ENCODE assay signal across 10 mouse cellular contexts in the genomic region with DNA sequence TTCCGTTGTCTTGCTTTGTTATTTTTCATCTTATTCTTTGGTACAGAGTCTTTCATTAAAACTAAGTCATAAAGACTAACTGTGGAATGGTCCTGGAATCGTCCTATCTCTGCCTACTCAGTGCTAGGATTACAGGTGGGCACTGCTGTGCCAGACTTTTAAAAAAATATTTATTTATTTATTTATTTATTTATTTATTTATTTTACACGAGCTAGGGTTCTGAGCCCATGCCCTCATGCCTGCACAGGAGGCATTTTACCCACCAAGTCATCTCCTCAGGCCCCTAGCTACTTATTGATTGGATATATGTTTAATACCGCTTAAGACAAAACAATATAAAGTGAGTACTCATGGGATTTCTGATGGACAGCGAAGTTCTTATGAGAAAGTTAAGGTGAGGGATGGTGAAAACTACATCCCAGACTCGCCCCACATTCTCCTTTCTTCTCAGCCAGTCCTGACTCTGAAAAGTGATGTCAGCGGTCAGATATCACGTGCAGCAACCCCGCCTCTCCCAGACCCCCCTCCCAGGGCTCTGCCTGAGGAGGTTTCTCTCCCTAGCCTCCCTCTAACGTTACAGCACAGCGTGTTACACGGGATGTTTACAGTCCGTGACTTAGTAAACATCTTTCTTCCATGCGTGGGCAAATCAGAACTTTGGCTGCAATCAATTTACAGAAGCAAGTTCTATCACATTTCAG.
A peak's percentile ranks its signal among the peaks of the same experiment; 100 is the strongest.
DNase-seq lines count a peak whose midpoint lies in the region; ATAC-seq and TF ChIP-seq lines count a peak whose summit lies in the region.
"Had no signal": no experiment of that assay in that cellular context is flagged by ENCODE, and none has a peak within 500 bp of the region (broad histone marks: within the 10 kb centered on the region; RNA-seq: fewer than 3 reads in every experiment).

No protein-coding gene starts in this region.

- no peaks in the 10 kb centered on the region for H3K9me3 ChIP-seq in forebrain, embryonic 11.5 days (ENCODE audit: control insufficient read depth, low read length)
- no peaks in the 10 kb centered on the region for H3K9me3 ChIP-seq in limb, embryonic 10.5 days (replicated peaks)

- H3K27me3 ChIP-seq in forebrain, embryonic 11.5 days (ENCODE audit: control insufficient read depth, insufficient read depth, low read length): peaks cover 6% of the 10 kb centered on the region; the same call in 1 of the 2 replicates
- H3K27me3 ChIP-seq in limb, embryonic 10.5 days (ENCODE audit: low read depth, poor library complexity, severe bottlenecking): peaks cover 68% of the 10 kb centered on the region
- no peaks in the 10 kb centered on the region for H3K27me3 ChIP-seq in cerebellum, adult 2 months (ENCODE audit: control insufficient read depth, insufficient read depth, low read length)

- intact Hi-C loops in left cerebral cortex, postnatal 4 days (cut with DNase I): no loop called here
- intact Hi-C loops in left cerebral cortex, postnatal 10 days (cut with DNase I): no loop called here
- intact Hi-C loops in left cerebral cortex, postnatal 36 days (cut with DNase I): no loop called here

- H3K36me3 ChIP-seq in forebrain, embryonic 11.5 days (ENCODE audit: control insufficient read depth, insufficient read depth, low read length): no peaks in the 10 kb centered on the region
- no peaks in the 10 kb centered on the region for H3K36me3 ChIP-seq in limb, embryonic 10.5 days

- H3K27ac ChIP-seq in forebrain, embryonic 11.5 days (ENCODE audit: low read depth, low read length): no peak overlapping the region
- H3K27ac ChIP-seq in limb, embryonic 10.5 days: no peak overlapping the region
- no peak overlapping the region for H3K27ac ChIP-seq in cerebellum, adult 2 months (ENCODE audit: insufficient read depth, low read length)

- H3K4me1 ChIP-seq in forebrain, embryonic 11.5 days (replicated peaks; ENCODE audit: control insufficient read depth, insufficient read depth, low read length): no peaks in the 10 kb centered on the region
- peaks cover 25% of the 10 kb centered on the region for H3K4me1 ChIP-seq in limb, embryonic 10.5 days
- H3K4me1 ChIP-seq in cerebellum, adult 2 months (ENCODE audit: control insufficient read depth, insufficient read depth, low read length): no peaks in the 10 kb centered on the region

- H3K4me2 ChIP-seq in forebrain, embryonic 11.5 days (ENCODE audit: low read depth, low read length, severe bottlenecking): peak overlapping the region; percentile 40; the same call in 1 of the 2 replicates

- 25% methylated on average over 14 of the region's 14 CpGs for WGBS in forebrain, embryonic 11.5 days
- WGBS in limb, embryonic 10.5 days: 32% methylated on average over 14 of the region's 14 CpGs
- 41% methylated on average over 14 of the region's 14 CpGs for WGBS in cerebellum, adult 2 months

- TF ChIP-seq CTCF in cerebellum, adult 2 months (IDR thresholded peaks at IDR 0.05; ENCODE audit: borderline replicate concordance, insufficient read depth, low read depth, low read length): no peak

- peak; percentile 16 for DNase-seq in left cerebral cortex, postnatal 4 days
- no peak for DNase-seq in left cerebral cortex, postnatal 10 days (ENCODE audit: extremely low spot score in 1 of 2, low spot score in 2 of 2)
- peak; percentile 52 for DNase-seq in forebrain, embryonic 11.5 days (ENCODE audit: low spot score)
- peak; percentile 50 for DNase-seq in limb, embryonic 10.5 days (ENCODE audit: low spot score)
- peak; percentile 47 for DNase-seq in retina, postnatal 1 day
- no peak for DNase-seq in cerebellum, adult 2 months
- DNase-seq in left cerebral cortex, postnatal 36 days (ENCODE audit: low spot score in 2 of 2): no peak
- DNase-seq in ovary, adult 18-20 months (ENCODE audit: low spot score): no peak
- DNase-seq: gastrocnemius, postnatal 14 days had no signal

- H3K4me3 ChIP-seq in forebrain, embryonic 11.5 days (ENCODE audit: low read depth, low read length): peak overlapping the region; percentile 5; the same call in 1 of the 2 replicates
- peak overlapping the region; percentile 38 for H3K4me3 ChIP-seq in limb, embryonic 10.5 days
- no peak overlapping the region for H3K4me3 ChIP-seq in cerebellum, adult 2 months (replicated peaks; ENCODE audit: insufficient read depth, low read depth, low read length)

- no peak overlapping the region for H3K9ac ChIP-seq in forebrain, embryonic 11.5 days (ENCODE audit: low read length)

- peak; percentile 51; the same call in 1 of the 2 replicates for ATAC-seq in forebrain, embryonic 11.5 days (replicated peaks; ENCODE audit: low FRiP score)
- ATAC-seq: Patski had no signal

- TF ChIP-seq POLR2A in cerebellum, adult 2 months (IDR thresholded peaks at IDR 0.05; ENCODE audit: borderline replicate concordance, insufficient read depth, low read length): no peak

Comparison
In these comparisons a context has a peak if more than half of its experiments do, and no peak if none do; other contexts are left out.
1. DNase-seq: peak in left cerebral cortex, postnatal 4 days (single experiment), forebrain, embryonic 11.5 days (single experiment), limb, embryonic 10.5 days (single experiment) and retina, postnatal 1 day (single experiment); none in left cerebral cortex, postnatal 10 days (0 of 2), cerebellum, adult 2 months (0 of 2), left cerebral cortex, postnatal 36 days (0 of 2) and ovary, adult 18-20 months (single experiment).